Mouse (Mus musculus): ENCODE measurements around the gene Bpgm. TPM values are rescaled to one million over a fixed set of nuclear protein-coding genes. Genes with fewer than 3 reads are reported as not detected.

Bpgm gene
- polyA plus RNA-seq, 1 experiment from 2014 or later = 66.6 TPM

DNA sequence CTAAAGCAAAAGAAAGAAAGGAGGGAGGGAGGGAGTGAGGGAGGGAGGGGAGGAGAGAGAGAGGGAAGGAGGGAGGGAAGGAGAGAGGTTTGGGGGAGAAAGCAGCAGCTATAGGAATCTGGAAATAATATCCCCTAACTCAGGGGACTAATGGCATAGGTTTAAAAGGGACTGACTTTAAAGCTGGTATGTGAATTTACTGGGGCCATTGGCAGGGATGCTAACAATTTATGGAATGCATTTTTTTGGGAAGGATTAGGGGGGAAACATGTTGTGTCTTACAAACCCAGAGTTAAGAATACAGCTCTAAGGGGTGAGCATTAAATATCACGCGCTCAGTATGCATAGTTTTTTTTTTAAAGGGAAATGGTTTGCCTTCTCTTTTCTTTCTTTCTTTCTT lies 44.5 kb downstream of the Bpgm start:
- Histone ChIP-seq H3K27ac (ENCODE audit: low read length) (no peak overlapping the region), H3K27me3 (replicated peaks; ENCODE audit: insufficient read depth, low read length) (no peaks in the 10 kb centered on the region), H3K36me3 (ENCODE audit: insufficient read depth, low read length) (no peaks in the 10 kb centered on the region), H3K9me3 (ENCODE audit: low read length) (no peaks in the 10 kb centered on the region), H3K4me3 (ENCODE audit: low read depth, low read length) (no peak overlapping the region), H3K9ac (replicated peaks; ENCODE audit: low read depth) (no peak overlapping the region), H3K4me2 (replicated peaks; ENCODE audit: low read depth, low read length) (no peak overlapping the region), H3K4me1 (ENCODE audit: insufficient read depth, low read depth, low read length) (no peaks in the 10 kb centered on the region)
- no peak for TF ChIP-seq CTCF (IDR thresholded peaks at IDR 0.05)
- TF ChIP-seq EP300 (IDR thresholded peaks at IDR 0.05) = no peak
- DNase-seq (ENCODE audit: low spot score) (no peak), ATAC-seq (no peak)
- WGBS = 72% methylated on average over 2 of the region's 2 CpGs

DNA sequence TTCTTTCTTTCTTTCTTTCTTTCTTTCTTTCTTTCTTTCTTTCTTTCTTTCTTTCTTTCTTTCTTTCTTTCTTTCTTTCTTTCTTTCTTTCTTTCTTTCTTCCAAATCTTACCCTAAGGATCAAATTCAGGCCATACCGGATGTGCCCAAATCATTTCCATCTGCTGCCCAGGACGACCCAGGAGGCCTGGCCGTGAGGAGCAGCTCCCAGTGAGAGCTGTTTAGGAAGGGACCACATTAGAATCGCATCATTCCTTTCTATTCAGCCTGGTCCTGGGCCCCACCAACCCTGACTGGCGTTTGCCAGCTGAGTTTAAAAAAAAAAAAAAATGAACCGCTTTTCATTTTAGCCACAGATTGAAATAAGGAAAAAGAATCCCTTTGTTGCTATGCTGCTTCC lies 44.9 kb downstream of the Bpgm start:
- no peak overlapping the region for H3K4me3 ChIP-seq (ENCODE audit: low read depth, low read length)
- H3K36me3 ChIP-seq (ENCODE audit: insufficient read depth, low read length) = no peaks in the 10 kb centered on the region
- no peak overlapping the region for H3K27ac ChIP-seq (ENCODE audit: low read length)
- no peak overlapping the region for H3K9ac ChIP-seq (replicated peaks; ENCODE audit: low read depth)
- no peak for TF ChIP-seq EP300 (IDR thresholded peaks at IDR 0.05)
- TF ChIP-seq CTCF (IDR thresholded peaks at IDR 0.05) = no peak
- H3K9me3 ChIP-seq (ENCODE audit: low read length) = no peaks in the 10 kb centered on the region
- H3K4me2 ChIP-seq (replicated peaks; ENCODE audit: low read depth, low read length) = no peak overlapping the region
- DNase-seq (ENCODE audit: low spot score) (no peak), ATAC-seq (no peak)
- no peaks in the 10 kb centered on the region for H3K27me3 ChIP-seq (replicated peaks; ENCODE audit: insufficient read depth, low read length)
- H3K4me1 ChIP-seq (ENCODE audit: insufficient read depth, low read depth, low read length) = no peaks in the 10 kb centered on the region
- WGBS = 53% methylated on average over 6 of the region's 6 CpGs

DNA sequence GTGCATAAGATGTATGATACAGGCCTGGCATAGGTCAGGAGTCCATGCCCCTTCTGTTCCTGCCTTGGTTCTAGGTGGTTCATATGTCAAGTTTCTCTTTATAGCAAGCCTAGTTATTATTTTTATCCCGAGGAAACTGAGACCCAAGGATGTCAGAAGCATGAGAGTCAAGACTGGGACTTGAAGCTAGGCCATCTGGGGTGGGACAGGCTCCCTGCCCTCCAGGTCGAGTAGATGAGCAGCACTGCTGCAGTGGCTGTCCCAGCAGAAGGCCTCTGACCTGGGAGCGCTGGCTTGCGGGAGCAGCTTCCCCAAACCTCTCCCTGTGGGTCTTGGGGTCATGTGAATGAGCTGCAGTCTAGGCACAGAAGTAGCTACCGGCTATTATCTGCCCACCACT lies 47.5 kb downstream of the Bpgm start:
- TF ChIP-seq CTCF (IDR thresholded peaks at IDR 0.05) (no peak), EP300 (IDR thresholded peaks at IDR 0.05) (no peak)
- Histone ChIP-seq H3K27me3 (replicated peaks; ENCODE audit: insufficient read depth, low read length) (no peaks in the 10 kb centered on the region), H3K9ac (replicated peaks; ENCODE audit: low read depth) (no peak overlapping the region), H3K4me3 (ENCODE audit: low read depth, low read length) (no peak overlapping the region), H3K4me2 (replicated peaks; ENCODE audit: low read depth, low read length) (no peak overlapping the region), H3K36me3 (ENCODE audit: insufficient read depth, low read length) (no peaks in the 10 kb centered on the region), H3K9me3 (ENCODE audit: low read length) (no peaks in the 10 kb centered on the region), H3K4me1 (ENCODE audit: insufficient read depth, low read depth, low read length) (no peaks in the 10 kb centered on the region), H3K27ac (ENCODE audit: low read length) (no peak overlapping the region)
- DNase-seq (ENCODE audit: low spot score) = no peak
- WGBS = 68% methylated on average over 5 of the region's 5 CpGs
- ATAC-seq = no peak

DNA sequence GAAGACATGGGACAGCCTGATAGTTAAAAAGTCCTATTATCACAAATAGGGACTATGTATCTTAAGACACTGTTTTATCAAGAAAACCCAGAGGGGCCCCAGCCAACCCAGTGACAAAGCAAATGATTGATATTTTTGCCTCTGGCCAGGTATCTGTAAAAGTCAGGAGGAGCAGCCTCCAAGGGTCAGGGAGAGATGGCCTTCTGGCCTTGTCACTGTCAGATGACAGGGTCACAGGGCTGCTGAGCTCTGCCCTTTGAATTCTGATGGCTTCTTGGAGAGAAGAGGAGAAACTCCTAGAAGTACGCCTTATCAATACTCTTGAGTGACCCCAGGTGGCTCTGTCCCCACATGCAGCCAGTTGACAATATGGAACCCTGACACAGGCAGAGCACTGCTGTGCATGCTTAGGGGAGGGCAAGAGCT lies 49.5 kb downstream of the Bpgm start:
- 94% methylated on average over 1 of the region's 1 CpGs for WGBS
- ATAC-seq (no peak), DNase-seq (ENCODE audit: low spot score) (no peak)
- H3K4me3 ChIP-seq (ENCODE audit: low read depth, low read length) = no peak overlapping the region
- H3K9me3 ChIP-seq (ENCODE audit: low read length) = no peaks in the 10 kb centered on the region
- TF ChIP-seq EP300 (IDR thresholded peaks at IDR 0.05) (no peak), CTCF (IDR thresholded peaks at IDR 0.05) (no peak)
- H3K27ac ChIP-seq (ENCODE audit: low read length) = no peak overlapping the region
- no peaks in the 10 kb centered on the region for H3K27me3 ChIP-seq (replicated peaks; ENCODE audit: insufficient read depth, low read length)
- H3K9ac ChIP-seq (replicated peaks; ENCODE audit: low read depth) = no peak overlapping the region
- H3K36me3 ChIP-seq (ENCODE audit: insufficient read depth, low read length) = no peaks in the 10 kb centered on the region
- H3K4me1 ChIP-seq (ENCODE audit: insufficient read depth, low read depth, low read length) = no peaks in the 10 kb centered on the region
- H3K4me2 ChIP-seq (replicated peaks; ENCODE audit: low read depth, low read length) = no peak overlapping the region

DNA sequence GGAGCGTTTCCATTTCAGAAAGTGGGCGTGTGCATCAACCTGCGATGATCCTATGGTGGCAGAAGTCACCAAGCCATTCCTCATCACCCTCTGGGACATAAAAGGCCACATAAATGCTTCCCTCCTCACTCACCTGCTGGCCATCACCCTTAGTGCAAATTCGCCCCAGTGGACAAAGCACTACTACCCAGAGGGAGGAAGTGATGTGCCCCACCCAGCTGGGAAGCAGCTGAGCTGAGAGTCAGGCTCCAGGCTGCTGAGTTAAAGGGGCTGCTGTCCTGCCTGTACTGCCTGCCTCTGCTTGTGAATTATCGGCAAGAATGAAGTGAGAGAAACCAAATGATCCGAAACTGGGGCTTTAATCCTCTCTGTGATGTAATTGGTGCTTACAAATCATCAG lies 49.9 kb downstream of the Bpgm start:
- Histone ChIP-seq H3K4me3 (ENCODE audit: low read depth, low read length) (no peak overlapping the region), H3K36me3 (ENCODE audit: insufficient read depth, low read length) (no peaks in the 10 kb centered on the region), H3K27ac (ENCODE audit: low read length) (no peak overlapping the region), H3K9ac (replicated peaks; ENCODE audit: low read depth) (no peak overlapping the region), H3K9me3 (ENCODE audit: low read length) (no peaks in the 10 kb centered on the region), H3K4me2 (replicated peaks; ENCODE audit: low read depth, low read length) (no peak overlapping the region), H3K4me1 (ENCODE audit: insufficient read depth, low read depth, low read length) (no peaks in the 10 kb centered on the region), H3K27me3 (replicated peaks; ENCODE audit: insufficient read depth, low read length) (no peaks in the 10 kb centered on the region)
- DNase-seq (ENCODE audit: low spot score) (no peak), ATAC-seq (no peak)
- 76% methylated on average over 6 of the region's 6 CpGs for WGBS
- TF ChIP-seq EP300 (IDR thresholded peaks at IDR 0.05) = no peak
- TF ChIP-seq CTCF (IDR thresholded peaks at IDR 0.05) = no peak

DNA sequence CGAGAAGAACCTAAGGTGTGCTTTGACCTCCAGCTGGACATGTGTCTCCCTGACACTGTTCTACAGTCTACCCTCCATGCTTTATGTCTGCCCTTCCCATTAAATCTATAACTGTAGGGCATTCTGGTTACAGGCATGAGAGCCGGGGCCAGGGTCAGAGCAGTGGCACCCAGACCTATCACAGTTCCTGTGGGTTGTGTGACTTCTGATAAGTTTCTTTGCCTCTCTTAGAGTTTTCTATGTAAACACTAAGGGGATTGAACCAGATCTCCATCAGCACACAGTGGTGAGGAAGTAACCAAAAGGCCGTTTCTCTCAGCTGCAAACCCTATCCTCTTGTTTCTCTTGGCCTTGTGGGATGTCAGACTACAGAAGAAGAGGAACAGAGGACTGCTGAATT lies 50.4 kb downstream of the Bpgm start:
- WGBS = 77% methylated on average over 3 of the region's 3 CpGs
- H3K9ac ChIP-seq (replicated peaks; ENCODE audit: low read depth) = no peak overlapping the region
- no peaks in the 10 kb centered on the region for H3K4me1 ChIP-seq (ENCODE audit: insufficient read depth, low read depth, low read length)
- no peaks in the 10 kb centered on the region for H3K36me3 ChIP-seq (ENCODE audit: insufficient read depth, low read length)
- no peak overlapping the region for H3K27ac ChIP-seq (ENCODE audit: low read length)
- no peaks in the 10 kb centered on the region for H3K27me3 ChIP-seq (replicated peaks; ENCODE audit: insufficient read depth, low read length)
- H3K9me3 ChIP-seq (ENCODE audit: low read length) = no peaks in the 10 kb centered on the region
- H3K4me3 ChIP-seq (ENCODE audit: low read depth, low read length) = no peak overlapping the region
- H3K4me2 ChIP-seq (replicated peaks; ENCODE audit: low read depth, low read length) = no peak overlapping the region
- DNase-seq (ENCODE audit: low spot score) (no peak), ATAC-seq (no peak)
- no peak for TF ChIP-seq EP300 (IDR thresholded peaks at IDR 0.05)
- TF ChIP-seq CTCF (IDR thresholded peaks at IDR 0.05) = no peak

DNA sequence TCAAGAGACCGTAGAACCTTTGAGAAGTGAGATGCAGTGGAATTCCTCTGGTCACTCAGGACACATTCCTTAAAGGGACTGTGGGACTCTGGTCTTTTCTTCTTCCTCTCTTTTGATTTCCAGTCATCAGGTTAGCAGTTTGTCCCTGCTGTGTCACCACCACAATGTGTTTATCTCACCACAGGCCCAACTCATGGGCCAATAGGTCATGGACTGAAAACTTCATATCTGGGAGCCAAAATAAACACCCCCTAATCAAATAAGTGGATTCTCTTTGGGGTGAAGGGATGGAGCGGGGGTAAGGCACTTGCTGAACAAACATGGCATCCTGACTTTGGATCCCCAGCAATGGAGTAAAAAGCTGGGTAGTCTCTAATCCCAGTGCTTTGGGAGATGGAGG lies 52.1 kb downstream of the Bpgm start:
- H3K4me2 ChIP-seq (replicated peaks; ENCODE audit: low read depth, low read length) = no peak overlapping the region
- no peaks in the 10 kb centered on the region for H3K9me3 ChIP-seq (ENCODE audit: low read length)
- no peak overlapping the region for H3K9ac ChIP-seq (replicated peaks; ENCODE audit: low read depth)
- no peaks in the 10 kb centered on the region for H3K27me3 ChIP-seq (replicated peaks; ENCODE audit: insufficient read depth, low read length)
- 70% methylated on average over 2 of the region's 2 CpGs for WGBS
- DNase-seq (ENCODE audit: low spot score) (no peak), ATAC-seq (no peak)
- no peak overlapping the region for H3K4me3 ChIP-seq (ENCODE audit: low read depth, low read length)
- no peak for TF ChIP-seq CTCF (IDR thresholded peaks at IDR 0.05)
- no peak for TF ChIP-seq EP300 (IDR thresholded peaks at IDR 0.05)
- no peaks in the 10 kb centered on the region for H3K4me1 ChIP-seq (ENCODE audit: insufficient read depth, low read depth, low read length)
- H3K36me3 ChIP-seq (ENCODE audit: insufficient read depth, low read length) = no peaks in the 10 kb centered on the region
- H3K27ac ChIP-seq (ENCODE audit: low read length) = no peak overlapping the region
